Mouse (Mus musculus): ENCODE results near the gene Itgb5. TPM values are rescaled to one million over a fixed set of nuclear protein-coding genes. Genes with fewer than 3 reads are reported as not detected.

Gene Itgb5
- polyA plus RNA-seq, 1 experiment = 59.7 TPM

DNA sequence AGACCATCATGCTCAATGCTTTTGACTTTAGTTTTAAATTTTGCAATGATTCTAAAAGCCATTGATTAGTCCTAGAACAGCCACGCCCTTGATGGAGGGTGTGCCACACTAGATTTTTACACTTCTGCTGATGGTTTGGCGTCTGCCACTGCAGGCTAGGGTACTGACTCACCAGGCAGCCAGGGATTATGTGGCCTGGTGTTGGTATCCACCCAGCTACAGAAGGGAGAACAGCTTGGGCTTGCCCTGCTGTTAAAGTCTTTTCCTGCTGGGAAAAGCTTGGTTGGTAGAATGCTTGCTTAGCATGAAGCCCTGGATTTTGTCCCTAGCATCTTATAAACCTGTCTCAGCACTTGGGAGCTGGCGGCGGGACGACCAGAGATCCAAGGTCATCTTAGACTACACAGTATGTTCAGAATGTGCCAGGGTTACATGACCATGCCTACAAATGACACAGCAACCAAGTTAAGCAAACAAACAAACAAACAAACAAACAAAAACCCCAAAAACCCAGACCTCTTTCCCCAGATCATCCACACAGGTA is 33.8 kb downstream of the Itgb5 start:
- Histone ChIP-seq H3K9me3 (replicated peaks; ENCODE audit: control insufficient read depth, insufficient read depth, low read length, poor library complexity, severe bottlenecking) (no peaks in the 10 kb centered on the region), H3K27me3 (ENCODE audit: control insufficient read depth, insufficient read depth, low read length, poor library complexity, severe bottlenecking) (no peaks in the 10 kb centered on the region), H3K4me1 (ENCODE audit: control insufficient read depth, insufficient read depth, low read length) (peaks cover 1% of the 10 kb centered on the region), H3K4me3 (ENCODE audit: low read depth, low read length) (no peak overlapping the region), H3K9ac (ENCODE audit: low read depth, poor library complexity, severe bottlenecking) (no peak overlapping the region), H3K36me3 (ENCODE audit: control insufficient read depth, insufficient read depth, low read length, poor library complexity, severe bottlenecking) (no peaks in the 10 kb centered on the region), H3K27ac (ENCODE audit: insufficient read depth, low read length) (no peak overlapping the region)
- TF ChIP-seq POLR2A (IDR thresholded peaks at IDR 0.05; ENCODE audit: insufficient read depth, low read length) (no peak), CTCF (IDR thresholded peaks at IDR 0.05; ENCODE audit: low read depth, low read length) (no peak), EP300 (IDR thresholded peaks at IDR 0.05; ENCODE audit: insufficient read depth, low read depth, low read length) (no peak)

DNA sequence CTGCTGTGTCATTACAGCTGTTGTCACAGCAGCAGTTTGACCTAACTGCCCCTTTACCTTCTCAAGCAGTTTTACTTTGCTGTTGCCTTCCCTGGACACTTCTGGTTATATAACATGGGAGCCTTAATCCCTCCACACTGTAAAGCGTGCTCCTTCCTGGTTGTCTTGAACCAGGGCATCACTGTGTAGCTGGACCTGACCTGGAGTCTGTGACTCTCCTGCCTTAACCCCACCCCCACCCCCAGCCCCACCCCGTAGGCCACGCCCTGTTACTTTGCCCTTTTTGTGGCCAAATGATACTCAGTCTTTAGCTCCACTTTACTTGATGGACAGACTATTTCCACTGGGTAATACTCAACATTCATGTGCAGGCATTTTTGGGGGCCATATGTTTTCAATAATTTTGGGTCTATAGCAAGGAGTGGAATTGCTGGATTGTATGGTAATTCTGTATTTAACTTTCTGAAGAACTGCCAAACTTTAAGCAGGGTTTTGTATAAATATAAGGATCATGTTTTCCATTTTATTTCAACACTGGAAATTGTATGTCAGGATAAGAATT is 40.8 kb downstream of the Itgb5 start:
- no peak overlapping the region for H3K4me3 ChIP-seq (ENCODE audit: low read depth, low read length)
- TF ChIP-seq CTCF (IDR thresholded peaks at IDR 0.05; ENCODE audit: low read depth, low read length) = no peak
- no peak for TF ChIP-seq EP300 (IDR thresholded peaks at IDR 0.05; ENCODE audit: insufficient read depth, low read depth, low read length)
- no peak for TF ChIP-seq POLR2A (IDR thresholded peaks at IDR 0.05; ENCODE audit: insufficient read depth, low read length)
- no peak overlapping the region for H3K9ac ChIP-seq (ENCODE audit: low read depth, poor library complexity, severe bottlenecking)
- H3K36me3 ChIP-seq (ENCODE audit: control insufficient read depth, insufficient read depth, low read length, poor library complexity, severe bottlenecking) = no peaks in the 10 kb centered on the region
- H3K27me3 ChIP-seq (ENCODE audit: control insufficient read depth, insufficient read depth, low read length, poor library complexity, severe bottlenecking) = no peaks in the 10 kb centered on the region
- H3K27ac ChIP-seq (ENCODE audit: insufficient read depth, low read length) = no peak overlapping the region; the same call in 1 of the 2 replicates
- H3K9me3 ChIP-seq (replicated peaks; ENCODE audit: control insufficient read depth, insufficient read depth, low read length, poor library complexity, severe bottlenecking) = no peaks in the 10 kb centered on the region
- peaks cover 4% of the 10 kb centered on the region for H3K4me1 ChIP-seq (ENCODE audit: control insufficient read depth, insufficient read depth, low read length)

DNA sequence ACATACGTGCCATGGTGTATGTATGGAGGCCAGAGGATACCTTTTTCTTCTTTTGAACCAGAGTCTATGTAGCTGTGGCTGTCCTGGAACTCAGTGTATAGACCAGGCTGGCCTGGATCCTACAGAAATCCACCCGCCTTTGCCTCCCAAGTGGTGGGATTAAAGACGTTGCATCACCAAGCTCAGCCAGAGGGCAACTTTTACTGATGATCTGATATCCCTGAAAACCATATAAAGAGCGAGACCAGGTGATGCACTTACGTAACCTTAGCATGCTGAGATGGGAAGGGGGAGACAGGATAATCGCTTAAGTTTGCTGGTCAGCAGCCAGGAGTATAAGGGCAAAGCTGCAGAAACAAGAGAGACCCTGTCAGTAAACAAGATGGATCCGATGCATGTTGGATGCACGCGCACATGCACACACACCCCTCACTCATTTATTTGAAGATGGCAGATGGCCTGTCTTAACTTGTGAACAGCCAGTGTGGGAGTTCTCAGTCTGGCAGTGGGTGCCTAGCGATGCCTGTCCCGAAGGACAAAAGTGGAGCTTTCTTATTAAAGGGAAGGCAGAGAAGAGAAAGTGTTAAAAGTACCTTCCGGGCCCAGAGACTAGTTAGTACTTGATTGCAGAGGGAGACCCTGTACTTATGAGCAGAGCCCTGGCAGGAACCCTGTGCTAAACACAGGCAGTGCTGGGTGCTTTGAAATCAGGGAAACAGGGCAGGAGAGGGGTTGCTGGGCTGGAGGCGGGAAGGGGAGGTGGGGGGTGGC is 41.7 kb downstream of the Itgb5 start:
- TF ChIP-seq CTCF (IDR thresholded peaks at IDR 0.05; ENCODE audit: low read depth, low read length) = no peak
- no peak for TF ChIP-seq POLR2A (IDR thresholded peaks at IDR 0.05; ENCODE audit: insufficient read depth, low read length)
- TF ChIP-seq EP300 (IDR thresholded peaks at IDR 0.05; ENCODE audit: insufficient read depth, low read depth, low read length) = no peak
- Histone ChIP-seq H3K27ac (ENCODE audit: insufficient read depth, low read length) (no peak overlapping the region; the same call in 1 of the 2 replicates), H3K36me3 (ENCODE audit: control insufficient read depth, insufficient read depth, low read length, poor library complexity, severe bottlenecking) (no peaks in the 10 kb centered on the region), H3K9ac (ENCODE audit: low read depth, poor library complexity, severe bottlenecking) (no peak overlapping the region), H3K4me1 (ENCODE audit: control insufficient read depth, insufficient read depth, low read length) (peaks cover 6% of the 10 kb centered on the region), H3K4me3 (ENCODE audit: low read depth, low read length) (no peak overlapping the region), H3K9me3 (replicated peaks; ENCODE audit: control insufficient read depth, insufficient read depth, low read length, poor library complexity, severe bottlenecking) (no peaks in the 10 kb centered on the region), H3K27me3 (ENCODE audit: control insufficient read depth, insufficient read depth, low read length, poor library complexity, severe bottlenecking) (no peaks in the 10 kb centered on the region)

DNA sequence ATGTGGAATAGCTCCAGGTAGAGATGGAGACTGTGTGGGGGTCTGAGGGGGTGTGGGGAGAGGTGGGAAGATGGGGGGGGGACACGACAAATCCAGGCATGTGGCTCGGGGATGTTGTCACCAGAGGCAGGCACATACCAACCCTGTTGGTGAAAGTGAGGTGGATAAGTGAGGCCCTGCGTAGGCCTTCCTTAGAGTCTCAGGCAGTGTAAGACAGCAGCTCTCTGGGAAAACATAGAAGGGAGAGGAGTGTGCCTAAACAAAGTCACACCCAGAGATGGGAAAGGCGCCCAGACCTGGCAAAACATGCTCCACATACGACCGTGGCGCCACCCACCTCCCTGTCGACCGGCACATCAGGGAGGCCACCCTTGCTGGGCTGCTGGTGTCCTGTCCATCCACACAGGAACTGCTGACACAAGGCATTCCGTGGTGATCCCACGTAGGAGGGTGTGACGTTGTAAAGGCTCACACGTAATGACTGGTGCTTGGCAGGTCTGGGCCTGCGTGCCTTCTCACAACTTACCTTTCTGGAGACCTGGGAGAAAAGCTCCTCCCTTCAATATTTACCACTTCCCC is 42.5 kb downstream of the Itgb5 start:
- Histone ChIP-seq H3K4me3 (ENCODE audit: low read depth, low read length) (no peak overlapping the region), H3K4me1 (ENCODE audit: control insufficient read depth, insufficient read depth, low read length) (peaks cover 6% of the 10 kb centered on the region), H3K27ac (ENCODE audit: insufficient read depth, low read length) (no peak overlapping the region), H3K36me3 (ENCODE audit: control insufficient read depth, insufficient read depth, low read length, poor library complexity, severe bottlenecking) (peaks cover under 1% of the 10 kb centered on the region; the same call in 1 of the 2 replicates), H3K27me3 (ENCODE audit: control insufficient read depth, insufficient read depth, low read length, poor library complexity, severe bottlenecking) (no peaks in the 10 kb centered on the region), H3K9me3 (replicated peaks; ENCODE audit: control insufficient read depth, insufficient read depth, low read length, poor library complexity, severe bottlenecking) (no peaks in the 10 kb centered on the region), H3K9ac (ENCODE audit: low read depth, poor library complexity, severe bottlenecking) (no peak overlapping the region)
- TF ChIP-seq EP300 (IDR thresholded peaks at IDR 0.05; ENCODE audit: insufficient read depth, low read depth, low read length) = no peak

DNA sequence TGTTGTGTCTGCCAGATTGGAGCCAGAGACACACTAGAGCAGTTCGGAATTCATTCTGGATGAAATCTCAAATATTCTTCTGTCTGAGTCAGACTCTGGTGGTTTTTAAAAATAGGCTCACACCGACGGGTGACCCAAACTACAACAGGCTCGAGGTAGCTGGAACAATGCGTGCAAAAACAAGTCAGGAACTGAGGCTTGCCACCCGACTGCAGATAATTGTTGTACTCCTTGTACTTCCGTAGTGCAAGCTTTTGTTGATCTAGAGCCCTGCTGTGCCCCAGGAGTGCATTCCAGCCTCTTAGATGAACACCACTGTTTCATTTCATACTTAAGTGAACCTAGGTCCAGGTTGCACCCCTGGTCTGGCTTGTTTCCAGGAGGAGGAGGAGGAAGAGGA is 43.8 kb downstream of the Itgb5 start:
- TF ChIP-seq POLR2A (IDR thresholded peaks at IDR 0.05; ENCODE audit: insufficient read depth, low read length) (no peak), EP300 (IDR thresholded peaks at IDR 0.05; ENCODE audit: insufficient read depth, low read depth, low read length) (no peak), CTCF (IDR thresholded peaks at IDR 0.05; ENCODE audit: low read depth, low read length) (no peak)
- H3K27me3 ChIP-seq (ENCODE audit: control insufficient read depth, insufficient read depth, low read length, poor library complexity, severe bottlenecking) = no peaks in the 10 kb centered on the region
- no peak overlapping the region for H3K9ac ChIP-seq (ENCODE audit: low read depth, poor library complexity, severe bottlenecking)
- H3K9me3 ChIP-seq (replicated peaks; ENCODE audit: control insufficient read depth, insufficient read depth, low read length, poor library complexity, severe bottlenecking) = no peaks in the 10 kb centered on the region
- H3K4me1 ChIP-seq (ENCODE audit: control insufficient read depth, insufficient read depth, low read length) = peaks cover 4% of the 10 kb centered on the region
- no peak overlapping the region for H3K4me3 ChIP-seq (ENCODE audit: low read depth, low read length)
- H3K27ac ChIP-seq (ENCODE audit: insufficient read depth, low read length) = no peak overlapping the region
- H3K36me3 ChIP-seq (ENCODE audit: control insufficient read depth, insufficient read depth, low read length, poor library complexity, severe bottlenecking) = peaks cover 2% of the 10 kb centered on the region; the same call in 1 of the 2 replicates
